ENCODE assay signal across 11 mouse cellular contexts in genomic region chr7:24852557-24853232, GRCm38 (mm10). TPM values are rescaled to one million over a fixed set of nuclear protein-coding genes. Genes with fewer than 3 reads are reported as not detected.
DNase-seq lines count a peak whose midpoint lies in the region; ATAC-seq and TF ChIP-seq lines count a peak whose summit lies in the region.
"Had no signal": no experiment of that assay in that cellular context is flagged by ENCODE, and none has a peak within 500 bp of the region (broad histone marks: within the 10 kb centered on the region; RNA-seq: fewer than 3 reads in every experiment).

No protein-coding gene starts in this region.

- in situ Hi-C loops in ES-E14 (cut with MboI; ENCODE audit: low sequenced_read_pairs in 2 of 2, unreplicated experiment in 2 of 2) = no loop called here

- peak; percentile 73 for ATAC-seq in intestine, embryonic 15.5 days
- ATAC-seq in intestine, postnatal 0 days = no peak
- peak; percentile 87 for ATAC-seq in megakaryocyte progenitor cell, adult 5-6 weeks (replicated peaks; ENCODE audit: poor library complexity)
- ATAC-seq in forebrain, embryonic 16.5 days = no peak

- DNase-seq in ES-E14 (ENCODE audit: low read depth, low spot score) = no peak
- DNase-seq in embryonic facial prominence, embryonic 10.5 days (ENCODE audit: low spot score) = no peak
- no peak for DNase-seq in adrenal gland, postnatal 36 days
- DNase-seq in testis, postnatal 14 days (ENCODE audit: low spot score) = no peak
- DNase-seq: lung, postnatal 4 days had no signal

- H3K4me2 ChIP-seq in intestine, embryonic 15.5 days (replicated peaks) = no peak overlapping the region
- no peak overlapping the region for H3K4me2 ChIP-seq in intestine, postnatal 0 days (replicated peaks; ENCODE audit: low read depth)
- H3K4me2 ChIP-seq in forebrain, embryonic 16.5 days (ENCODE audit: low read length) = no peak overlapping the region

- no peaks in the 10 kb centered on the region for H3K9me3 ChIP-seq in intestine, embryonic 15.5 days
- H3K9me3 ChIP-seq in intestine, postnatal 0 days (ENCODE audit: control insufficient read depth) = no peaks in the 10 kb centered on the region
- no peaks in the 10 kb centered on the region for H3K9me3 ChIP-seq in ES-E14 (ENCODE audit: control insufficient read depth, insufficient read depth, low read depth, low read length)
- H3K9me3 ChIP-seq in embryonic facial prominence, embryonic 10.5 days = no peaks in the 10 kb centered on the region
- H3K9me3 ChIP-seq in forebrain, embryonic 16.5 days (ENCODE audit: control insufficient read depth, low read length) = no peaks in the 10 kb centered on the region

- TF ChIP-seq CTCF in intestine, postnatal 0 days (IDR thresholded peaks at IDR 0.05; ENCODE audit: low read depth) = no peak

- H3K27me3 ChIP-seq in intestine, embryonic 15.5 days (replicated peaks) = no peaks in the 10 kb centered on the region
- H3K27me3 ChIP-seq in intestine, postnatal 0 days (replicated peaks; ENCODE audit: control insufficient read depth, insufficient read depth, low read length) = no peaks in the 10 kb centered on the region
- no peaks in the 10 kb centered on the region for H3K27me3 ChIP-seq in embryonic facial prominence, embryonic 10.5 days (replicated peaks; ENCODE audit: low read depth, poor library complexity, severe bottlenecking)
- H3K27me3 ChIP-seq in forebrain, embryonic 16.5 days (replicated peaks; ENCODE audit: control insufficient read depth, insufficient read depth, low read length) = no peaks in the 10 kb centered on the region

- WGBS in intestine, embryonic 15.5 days = 71% methylated on average over 8 of the region's 8 CpGs
- WGBS in intestine, postnatal 0 days = 65% methylated on average over 8 of the region's 8 CpGs
- WGBS in embryonic facial prominence, embryonic 10.5 days = 82% methylated on average over 8 of the region's 8 CpGs
- WGBS in forebrain, embryonic 16.5 days = 76% methylated on average over 6 of the region's 8 CpGs

- no peaks in the 10 kb centered on the region for H3K36me3 ChIP-seq in intestine, embryonic 15.5 days
- no peaks in the 10 kb centered on the region for H3K36me3 ChIP-seq in intestine, postnatal 0 days (ENCODE audit: control insufficient read depth, insufficient read depth)
- H3K36me3 ChIP-seq in ES-E14 (ENCODE audit: control insufficient read depth, insufficient read depth, low read length, poor library complexity, severe bottlenecking) = no peaks in the 10 kb centered on the region
- no peaks in the 10 kb centered on the region for H3K36me3 ChIP-seq in embryonic facial prominence, embryonic 10.5 days (replicated peaks)
- no peaks in the 10 kb centered on the region for H3K36me3 ChIP-seq in forebrain, embryonic 16.5 days (ENCODE audit: control insufficient read depth, insufficient read depth)

- no peak overlapping the region for H3K9ac ChIP-seq in intestine, embryonic 15.5 days
- H3K9ac ChIP-seq in intestine, postnatal 0 days (ENCODE audit: low read depth, low read length) = no peak overlapping the region
- peak overlapping the region; percentile 55; the same call in 1 of the 2 replicates for H3K9ac ChIP-seq in ES-E14 (ENCODE audit: insufficient read depth, low read depth, low read length, poor library complexity, severe bottlenecking)
- no peak overlapping the region for H3K9ac ChIP-seq in forebrain, embryonic 16.5 days (replicated peaks; ENCODE audit: low read depth, low read length)

- H3K4me1 ChIP-seq in intestine, embryonic 15.5 days (replicated peaks) = 0 out of 2 replicates have a peak, but pooled peaks cover 6% of the 10 kb centered on the region
- no peaks in the 10 kb centered on the region for H3K4me1 ChIP-seq in intestine, postnatal 0 days (replicated peaks; ENCODE audit: control insufficient read depth, insufficient read depth, low read length)
- H3K4me1 ChIP-seq in ES-E14 (ENCODE audit: control insufficient read depth in 2 of 2, insufficient read depth in 2 of 2, low read length in 2 of 2, poor library complexity in 1 of 2) = peaks cover 16 to 32% of the 10 kb centered on the region in 2 experiments
- H3K4me1 ChIP-seq in embryonic facial prominence, embryonic 10.5 days = peaks cover 34% of the 10 kb centered on the region
- H3K4me1 ChIP-seq in forebrain, embryonic 16.5 days (replicated peaks; ENCODE audit: control insufficient read depth, insufficient read depth, low read length) = no peaks in the 10 kb centered on the region

- no peak overlapping the region for H3K27ac ChIP-seq in intestine, embryonic 15.5 days
- H3K27ac ChIP-seq in intestine, postnatal 0 days (ENCODE audit: low read depth, low read length) = no peak overlapping the region
- H3K27ac ChIP-seq in ES-E14 (ENCODE audit: insufficient read depth, low read depth, low read length, poor library complexity, severe bottlenecking) = peak overlapping the region; percentile 65
- H3K27ac ChIP-seq in embryonic facial prominence, embryonic 10.5 days (replicated peaks) = peak overlapping the region; percentile 69
- no peak overlapping the region for H3K27ac ChIP-seq in forebrain, embryonic 16.5 days (ENCODE audit: low read length)
- H3K27ac ChIP-seq: layer of hippocampus, adult 2 months had no signal

- H3K4me3 ChIP-seq in intestine, embryonic 15.5 days (replicated peaks) = no peak overlapping the region
- H3K4me3 ChIP-seq in intestine, postnatal 0 days (ENCODE audit: low read depth, low read length) = no peak overlapping the region
- H3K4me3 ChIP-seq in ES-E14 (ENCODE audit: insufficient read depth in 1 of 2, low read depth in 1 of 2, low read length in 2 of 2, poor library complexity in 1 of 2, severe bottlenecking in 1 of 2) = peak overlapping the region in 1 of 2 experiments; percentile 14; a peak in 1 of 4 replicates
- H3K4me3 ChIP-seq in embryonic facial prominence, embryonic 10.5 days = no peak overlapping the region
- H3K4me3 ChIP-seq in forebrain, embryonic 16.5 days (replicated peaks; ENCODE audit: low read length) = no peak overlapping the region
- H3K4me3 ChIP-seq: layer of hippocampus, adult 2 months had no signal

TF ChIP-seq in ES-E14, 5 proteins besides CTCF, POLR2A, EP300 and RAD21 (continues in another document):
- TF ChIP-seq ZC3H11A (IDR thresholded peaks at IDR 0.05; ENCODE audit: borderline replicate concordance, low read depth, low read length) (no peak), MAFK (IDR thresholded peaks at IDR 0.05; ENCODE audit: insufficient read depth, low read depth, low read length) (no peak), CHD2 (IDR thresholded peaks at IDR 0.05; ENCODE audit: low read depth, low read length) (no peak)

RNA-seq across cellular contexts. Expression of gene Gm9844, which starts 9.3 kb away (rescaled TPM):
- polyA plus RNA-seq in intestine, embryonic 15.5 days (2015; fragmentation: Nextera tagmentation; extraction: Ambion mirVana) = 17.2 and 17.8 TPM in 2 replicates
- 20.6 and 28.0 TPM in 2 replicates for polyA plus RNA-seq in intestine, postnatal 0 days (2015; fragmentation: Nextera tagmentation; extraction: Ambion mirVana)
- 4.6 and 6.7 TPM in 2 replicates for total RNA-seq in ES-E14 (2012; rRNA removed)
- 14.4 and 18.5 TPM in 2 replicates for polyA plus RNA-seq in embryonic facial prominence, embryonic 10.5 days (2016; fragmentation: Nextera tagmentation; extraction: Ambion mirVana)
- total RNA-seq in megakaryocyte progenitor cell, adult 5-6 weeks (2015) = 1.2 and 1.5 TPM in 2 replicates
- 6.0 and 6.6 TPM in 2 replicates for total RNA-seq in megakaryocyte progenitor cell, adult 5-6 weeks (2017)
- not detected for total RNA-seq in adrenal gland, postnatal 36 days (2021)
- polyA plus RNA-seq in forebrain, embryonic 16.5 days (2015; fragmentation: Nextera tagmentation; extraction: Ambion mirVana) = 23.0 and 28.5 TPM in 2 replicates

RNA-seq across cellular contexts. Expression of gene Lypd4, which starts 17.0 kb away (rescaled TPM):
- not detected in 2 replicates for polyA plus RNA-seq in intestine, embryonic 15.5 days (2015; fragmentation: Nextera tagmentation; extraction: Ambion mirVana)
- not detected in 2 replicates for polyA plus RNA-seq in intestine, postnatal 0 days (2015; fragmentation: Nextera tagmentation; extraction: Ambion mirVana)
- total RNA-seq in ES-E14 (2012; rRNA removed) = 0.18 TPM in 1 of 2 replicates, not detected in the other
- polyA plus RNA-seq in embryonic facial prominence, embryonic 10.5 days (2016; fragmentation: Nextera tagmentation; extraction: Ambion mirVana) = not detected in 2 replicates
- not detected in 2 replicates for total RNA-seq in megakaryocyte progenitor cell, adult 5-6 weeks (2015)
- total RNA-seq in megakaryocyte progenitor cell, adult 5-6 weeks (2017) = not detected in 2 replicates
- total RNA-seq in adrenal gland, postnatal 36 days (2021) = not detected
- polyA plus RNA-seq in forebrain, embryonic 16.5 days (2015; fragmentation: Nextera tagmentation; extraction: Ambion mirVana) = not detected in 2 replicates
- total RNA-seq: layer of hippocampus, adult 2 months had no signal
- polyA plus RNA-seq: heart, embryonic 16.5 days had no signal

RNA-seq across cellular contexts. Expression of gene Dmrtc2, which starts 17.2 kb away (rescaled TPM):
- not detected in 2 replicates for polyA plus RNA-seq in intestine, embryonic 15.5 days (2015; fragmentation: Nextera tagmentation; extraction: Ambion mirVana)
- not detected in 2 replicates for polyA plus RNA-seq in intestine, postnatal 0 days (2015; fragmentation: Nextera tagmentation; extraction: Ambion mirVana)
- 0.53 and 0.54 TPM in 2 replicates for total RNA-seq in ES-E14 (2012; rRNA removed)
- not detected in 2 replicates for polyA plus RNA-seq in embryonic facial prominence, embryonic 10.5 days (2016; fragmentation: Nextera tagmentation; extraction: Ambion mirVana)
- total RNA-seq in megakaryocyte progenitor cell, adult 5-6 weeks (2015) = not detected in 2 replicates
- total RNA-seq in megakaryocyte progenitor cell, adult 5-6 weeks (2017) = not detected in 2 replicates
- total RNA-seq in adrenal gland, postnatal 36 days (2021) = not detected
- polyA plus RNA-seq in forebrain, embryonic 16.5 days (2015; fragmentation: Nextera tagmentation; extraction: Ambion mirVana) = not detected in 2 replicates
- total RNA-seq: layer of hippocampus, adult 2 months had no signal
- polyA plus RNA-seq: heart, embryonic 16.5 days had no signal

RNA-seq across cellular contexts. Expression of gene Rps19, which starts 31.5 kb away (rescaled TPM):
- polyA plus RNA-seq in intestine, embryonic 15.5 days (2015; fragmentation: Nextera tagmentation; extraction: Ambion mirVana) = 2,486 and 2,546 TPM in 2 replicates
- 1,134 and 1,200 TPM in 2 replicates for polyA plus RNA-seq in intestine, postnatal 0 days (2015; fragmentation: Nextera tagmentation; extraction: Ambion mirVana)
- total RNA-seq in ES-E14 (2012; rRNA removed) = 2,686 and 2,786 TPM in 2 replicates
- polyA plus RNA-seq in embryonic facial prominence, embryonic 10.5 days (2016; fragmentation: Nextera tagmentation; extraction: Ambion mirVana) = 2,181 and 2,235 TPM in 2 replicates
- total RNA-seq in megakaryocyte progenitor cell, adult 5-6 weeks (2015) = 2,965 and 3,011 TPM in 2 replicates
- total RNA-seq in megakaryocyte progenitor cell, adult 5-6 weeks (2017) = 1,012 and 1,228 TPM in 2 replicates
- 1,000 to 10,000 TPM in 1 of 2 experiments, 100 to 1,000 TPM in 1; 964 to 1,011 TPM for total RNA-seq in adrenal gland, postnatal 36 days (2021)
- 1,290 and 1,309 TPM in 2 replicates for polyA plus RNA-seq in forebrain, embryonic 16.5 days (2015; fragmentation: Nextera tagmentation; extraction: Ambion mirVana)

RNA-seq across cellular contexts. Expression of gene Cd79a, which starts 44.5 kb away (rescaled TPM):
- polyA plus RNA-seq in intestine, embryonic 15.5 days (2015; fragmentation: Nextera tagmentation; extraction: Ambion mirVana) = 0.19 and 0.29 TPM in 2 replicates
- polyA plus RNA-seq in intestine, postnatal 0 days (2015; fragmentation: Nextera tagmentation; extraction: Ambion mirVana) = 0.23 and 0.26 TPM in 2 replicates
- total RNA-seq in ES-E14 (2012; rRNA removed) = 1.3 and 1.5 TPM in 2 replicates
- polyA plus RNA-seq in embryonic facial prominence, embryonic 10.5 days (2016; fragmentation: Nextera tagmentation; extraction: Ambion mirVana) = 0.26 and 0.40 TPM in 2 replicates
- 0.34 and 0.35 TPM in 2 replicates for total RNA-seq in megakaryocyte progenitor cell, adult 5-6 weeks (2015)
- total RNA-seq in megakaryocyte progenitor cell, adult 5-6 weeks (2017) = 0.08 and 0.78 TPM in 2 replicates
- under 1 TPM; 0.20 to 0.26 TPM for total RNA-seq in adrenal gland, postnatal 36 days (2021)
- 0.16 and 0.19 TPM in 2 replicates for polyA plus RNA-seq in forebrain, embryonic 16.5 days (2015; fragmentation: Nextera tagmentation; extraction: Ambion mirVana)
- total RNA-seq: layer of hippocampus, adult 2 months had no signal

Comparison
In these comparisons a context has a peak if more than half of its experiments do, and no peak if none do; other contexts are left out.
1. ATAC-seq: peak in intestine, embryonic 15.5 days (single experiment) and megakaryocyte progenitor cell, adult 5-6 weeks (single experiment); none in intestine, postnatal 0 days (single experiment) and forebrain, embryonic 16.5 days (single experiment).
2. H3K27ac ChIP-seq: peak in ES-E14 (single experiment) and embryonic facial prominence, embryonic 10.5 days (single experiment); none in intestine, embryonic 15.5 days (single experiment), intestine, postnatal 0 days (single experiment) and forebrain, embryonic 16.5 days (single experiment).